Mouse (Mus musculus) gastrocnemius, postnatal 10 days (tissue): ENCODE measurements around the gene 1700042G07Rik. TPM values are rescaled to one million over a fixed set of nuclear protein-coding genes. Genes with fewer than 3 reads are reported as not detected.

Experiments used
- DNase-seq: peaks from one replicate; pipeline ENCODE4 v3.0.0; 2021; ENCODE audit warnings: mixed read lengths
- total RNA-seq, 2 experiments: library from RNA; stranded (reverse); gene quantifications; 2 replicates each; pipeline ENCODE4 v1.2.3; 2021

Gene 1700042G07Rik
- total RNA-seq, 2 experiments from 2014 or later, result not detected

- no peak for DNase-seq
These were observed 11.0 kb upstream of the 1700042G07Rik start for GRCm38 (mm10) chr4:116162142-116162541.

- DNase-seq, result no peak
These were observed 8.2 kb upstream of the 1700042G07Rik start for GRCm38 (mm10) chr4:116164759-116165554.

GRCm38 (mm10) chr4:116165708-116166407, 7.3 kb upstream of the 1700042G07Rik start:
- DNase-seq, result no peak

- DNase-seq, result no peak
These were observed 5.8 kb upstream of the 1700042G07Rik start, which contains the start of gene Tspan1 for GRCm38 (mm10) chr4:116167404-116167803. TSS of gene Tspan1 (minus strand) at chr4:116167601.

GRCm38 (mm10) chr4:116168617-116169352, 4.4 kb upstream of the 1700042G07Rik start:
- peak; percentile 80 for DNase-seq

- DNase-seq, result no peak
These were observed 3.9 kb upstream of the 1700042G07Rik start for GRCm38 (mm10) chr4:116169353-116169672.

- DNase-seq, result no peak
These were observed 580 bp downstream of the 1700042G07Rik start for GRCm38 (mm10) chr4:116173752-116174151.

- DNase-seq, result no peak
These were observed 1.4 kb downstream of the 1700042G07Rik start for GRCm38 (mm10) chr4:116174466-116175116.

- DNase-seq, result no peak
These were observed 2.0 kb downstream of the 1700042G07Rik start for GRCm38 (mm10) chr4:116175136-116175535.

- DNase-seq, result no peak
These were observed 2.8 kb downstream of the 1700042G07Rik start for GRCm38 (mm10) chr4:116175711-116176542.

GRCm38 (mm10) chr4:116176543-116176988, 3.4 kb downstream of the 1700042G07Rik start:
- DNase-seq, result peak; percentile 55

GRCm38 (mm10) chr4:116177140-116177539, 4.0 kb downstream of the 1700042G07Rik start:
- DNase-seq, result peak; percentile 40

- no peak for DNase-seq
These were observed 8.9 kb downstream of the 1700042G07Rik start for GRCm38 (mm10) chr4:116182079-116182478.

- peak; percentile 15 for DNase-seq
These were observed 9.6 kb downstream of the 1700042G07Rik start for GRCm38 (mm10) chr4:116182745-116183144.

- DNase-seq, result no peak
These were observed 11.9 kb downstream of the 1700042G07Rik start for GRCm38 (mm10) chr4:116185083-116185482.

- no peak for DNase-seq
These were observed 19.2 kb downstream of the 1700042G07Rik start for GRCm38 (mm10) chr4:116192286-116192835.

- no peak for DNase-seq
These were observed 20.6 kb downstream of the 1700042G07Rik start for GRCm38 (mm10) chr4:116193583-116194383.

GRCm38 (mm10) chr4:116198422-116198821, 25.2 kb downstream of the 1700042G07Rik start:
- no peak for DNase-seq

GRCm38 (mm10) chr4:116204422-116204821, 31.2 kb downstream of the 1700042G07Rik start:
- DNase-seq, result no peak

- DNase-seq, result no peak
These were observed 33.4 kb downstream of the 1700042G07Rik start for GRCm38 (mm10) chr4:116206531-116206930.
